Mouse (Mus musculus): Measurements from ENCODE around the gene Olfr1123. TPM values are rescaled to one million over a fixed set of nuclear protein-coding genes. Genes with fewer than 3 reads are reported as not detected.

Gene Olfr1123
- not detected for polyA plus RNA-seq (2014; fragmentation: Illumina TruSeq; extraction: RNeasy Lipid Tissue Mini Kit (QIAGEN cat#74804); ENCODE audit: low read depth, low replicate concordance)

DNA sequence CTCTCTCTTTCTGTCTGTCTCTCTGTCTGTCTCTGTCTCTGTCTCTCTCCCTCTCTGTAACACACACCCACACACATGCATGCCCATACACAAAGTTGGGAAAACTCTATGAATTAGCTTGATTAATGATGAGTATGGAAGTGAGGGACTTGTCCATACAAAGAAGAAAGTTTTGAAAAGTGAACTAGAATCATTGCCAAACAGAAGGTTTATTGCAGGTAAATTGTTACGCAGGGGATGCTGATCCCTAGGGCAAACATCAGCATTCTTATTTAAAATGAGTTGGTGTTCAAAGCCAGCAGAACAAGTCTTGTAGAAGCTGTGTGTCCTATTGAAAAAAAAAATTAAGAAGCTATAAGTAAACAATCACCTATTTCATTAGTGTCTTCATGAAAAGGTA is at the start of gene Olfr1123:
Olfr1123 (plus strand) TSS at position 301 of the 400 bp plus-strand sequence.

GRCm38 (mm10) chr2:87369595-87369994 is 46.8 kb upstream of the Olfr1123 start, which contains the start of gene Olfr1121:
Gene Olfr1121, plus strand, starts transcription at chr2:87369895.

DNA sequence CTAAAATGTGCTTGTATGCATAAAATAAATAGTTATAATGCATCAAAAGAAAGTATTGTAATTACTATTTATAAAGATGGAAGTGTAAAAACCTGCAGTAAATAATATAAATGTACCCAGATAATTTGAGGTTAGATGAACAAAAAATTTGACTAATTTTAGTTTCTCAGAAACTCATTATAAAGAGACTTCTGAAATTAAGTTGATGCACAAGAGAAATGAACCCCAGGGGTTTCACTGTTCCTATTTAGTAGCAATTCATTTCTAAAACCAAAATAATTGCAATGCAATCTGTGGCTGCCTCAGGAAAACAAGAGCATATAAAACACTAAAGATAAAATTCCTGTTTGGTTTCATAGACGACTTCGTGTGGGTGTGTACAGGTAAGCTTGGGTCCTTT is 30.9 kb upstream of the Olfr1123 start, which contains the start of gene Olfr1122:
Olfr1122 (plus strand) TSS at position 301 of the 400 bp plus-strand sequence.

GRCm38 (mm10) chr2:87429975-87430374 is 13.5 kb downstream of the Olfr1123 start, which contains the start of gene Olfr1124:
Gene Olfr1124, plus strand, starts transcription at chr2:87430275.

DNA sequence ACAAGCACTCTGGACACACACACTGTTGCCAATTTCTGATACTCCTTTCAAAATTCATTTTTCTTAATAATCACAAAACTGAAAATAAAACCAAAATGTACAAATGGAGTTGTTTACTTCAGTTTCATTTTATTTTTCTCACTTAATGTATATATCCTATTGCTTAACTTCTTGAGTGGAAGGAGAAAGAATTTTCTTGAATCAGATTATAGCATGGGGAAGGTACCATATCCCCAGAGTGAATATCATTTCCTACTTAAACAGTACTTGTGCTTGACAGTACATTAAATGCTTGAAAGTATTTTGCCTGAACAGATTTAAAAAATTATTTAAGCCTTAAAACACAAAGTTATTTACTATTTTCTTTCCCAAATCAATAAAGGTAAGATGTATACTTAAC is 37.2 kb downstream of the Olfr1123 start, which contains the start of gene Olfr1126:
Olfr1126 (plus strand) TSS at position 301 of the 400 bp plus-strand sequence.

Other genes with a start within 250 kb of the Olfr1123 start
- gene Olfr1112, start 228.8 kb upstream of the Olfr1123 start, polyA plus RNA-seq (2014; fragmentation: Illumina TruSeq; extraction: RNeasy Lipid Tissue Mini Kit (QIAGEN cat#74804); ENCODE audit: low read depth, low replicate concordance): not detected
- gene Olfr1113, start 207.7 kb upstream of the Olfr1123 start, polyA plus RNA-seq (2014; fragmentation: Illumina TruSeq; extraction: RNeasy Lipid Tissue Mini Kit (QIAGEN cat#74804); ENCODE audit: low read depth, low replicate concordance): not detected
- gene Olfr1115, start 168.6 kb upstream of the Olfr1123 start, polyA plus RNA-seq (2014; fragmentation: Illumina TruSeq; extraction: RNeasy Lipid Tissue Mini Kit (QIAGEN cat#74804); ENCODE audit: low read depth, low replicate concordance): not detected
- gene Olfr1116, start 149.1 kb upstream of the Olfr1123 start, polyA plus RNA-seq (2014; fragmentation: Illumina TruSeq; extraction: RNeasy Lipid Tissue Mini Kit (QIAGEN cat#74804); ENCODE audit: low read depth, low replicate concordance): not detected
- not detected for gene Olfr1118, start 109.1 kb upstream of the Olfr1123 start, polyA plus RNA-seq (2014; fragmentation: Illumina TruSeq; extraction: RNeasy Lipid Tissue Mini Kit (QIAGEN cat#74804); ENCODE audit: low read depth, low replicate concordance)
- not detected for gene Olfr1120, start 61.8 kb upstream of the Olfr1123 start, polyA plus RNA-seq (2014; fragmentation: Illumina TruSeq; extraction: RNeasy Lipid Tissue Mini Kit (QIAGEN cat#74804); ENCODE audit: low read depth, low replicate concordance)
- not detected for gene Olfr1121, start 46.7 kb upstream of the Olfr1123 start, polyA plus RNA-seq (2014; fragmentation: Illumina TruSeq; extraction: RNeasy Lipid Tissue Mini Kit (QIAGEN cat#74804); ENCODE audit: low read depth, low replicate concordance)
- not detected for gene Olfr1122, start 30.8 kb upstream of the Olfr1123 start, polyA plus RNA-seq (2014; fragmentation: Illumina TruSeq; extraction: RNeasy Lipid Tissue Mini Kit (QIAGEN cat#74804); ENCODE audit: low read depth, low replicate concordance)
- not detected for gene Olfr1124, start 13.6 kb downstream of the Olfr1123 start, polyA plus RNA-seq (2014; fragmentation: Illumina TruSeq; extraction: RNeasy Lipid Tissue Mini Kit (QIAGEN cat#74804); ENCODE audit: low read depth, low replicate concordance)
- gene Olfr1126, start 37.3 kb downstream of the Olfr1123 start, polyA plus RNA-seq (2014; fragmentation: Illumina TruSeq; extraction: RNeasy Lipid Tissue Mini Kit (QIAGEN cat#74804); ENCODE audit: low read depth, low replicate concordance): not detected
- not detected for gene Pramel7, start 80.5 kb downstream of the Olfr1123 start, polyA plus RNA-seq (2014; fragmentation: Illumina TruSeq; extraction: RNeasy Lipid Tissue Mini Kit (QIAGEN cat#74804); ENCODE audit: low read depth, low replicate concordance)
- not detected for gene Pramel6, start 89.9 kb downstream of the Olfr1123 start, polyA plus RNA-seq (2014; fragmentation: Illumina TruSeq; extraction: RNeasy Lipid Tissue Mini Kit (QIAGEN cat#74804); ENCODE audit: low read depth, low replicate concordance)
- gene Olfr153, start 115.2 kb downstream of the Olfr1123 start, polyA plus RNA-seq (2014; fragmentation: Illumina TruSeq; extraction: RNeasy Lipid Tissue Mini Kit (QIAGEN cat#74804); ENCODE audit: low read depth, low replicate concordance): not detected
- not detected for gene Olfr1128, start 128.9 kb downstream of the Olfr1123 start, polyA plus RNA-seq (2014; fragmentation: Illumina TruSeq; extraction: RNeasy Lipid Tissue Mini Kit (QIAGEN cat#74804); ENCODE audit: low read depth, low replicate concordance)
- not detected for gene Olfr1129, start 157.3 kb downstream of the Olfr1123 start, polyA plus RNA-seq (2014; fragmentation: Illumina TruSeq; extraction: RNeasy Lipid Tissue Mini Kit (QIAGEN cat#74804); ENCODE audit: low read depth, low replicate concordance)
- gene Olfr1130, start 189.6 kb downstream of the Olfr1123 start, polyA plus RNA-seq (2014; fragmentation: Illumina TruSeq; extraction: RNeasy Lipid Tissue Mini Kit (QIAGEN cat#74804); ENCODE audit: low read depth, low replicate concordance): not detected
- not detected for gene Olfr1131, start 210.5 kb downstream of the Olfr1123 start, polyA plus RNA-seq (2014; fragmentation: Illumina TruSeq; extraction: RNeasy Lipid Tissue Mini Kit (QIAGEN cat#74804); ENCODE audit: low read depth, low replicate concordance)
- not detected for gene Olfr1132, start 220.9 kb downstream of the Olfr1123 start, polyA plus RNA-seq (2014; fragmentation: Illumina TruSeq; extraction: RNeasy Lipid Tissue Mini Kit (QIAGEN cat#74804); ENCODE audit: low read depth, low replicate concordance)
- not detected for gene Olfr1133, start 230.7 kb downstream of the Olfr1123 start, polyA plus RNA-seq (2014; fragmentation: Illumina TruSeq; extraction: RNeasy Lipid Tissue Mini Kit (QIAGEN cat#74804); ENCODE audit: low read depth, low replicate concordance)
- gene Olfr1134, start 241.8 kb downstream of the Olfr1123 start, polyA plus RNA-seq (2014; fragmentation: Illumina TruSeq; extraction: RNeasy Lipid Tissue Mini Kit (QIAGEN cat#74804); ENCODE audit: low read depth, low replicate concordance): not detected